Mouse (Mus musculus): ENCODE data around the gene Axin2. TPM values are rescaled to one million over a fixed set of nuclear protein-coding genes. Genes with fewer than 3 reads are reported as not detected.

The Axin2 gene
- polyA plus RNA-seq, 1 experiment from 2014 or later = 7.8 TPM

- Histone ChIP-seq H3K4me1 (ENCODE audit: control insufficient read depth, insufficient read depth, low read length) (peaks cover 23% of the 10 kb centered on the region), H3K9me3 (replicated peaks; ENCODE audit: control insufficient read depth, low read length) (no peaks in the 10 kb centered on the region), H3K27me3 (replicated peaks; ENCODE audit: control insufficient read depth, insufficient read depth, low read length) (0 out of 2 replicates have a peak, but pooled peaks cover 2% of the 10 kb centered on the region), H3K27ac (ENCODE audit: low read depth, low read length) (no peak overlapping the region), H3K36me3 (ENCODE audit: control insufficient read depth, insufficient read depth, low read length) (no peaks in the 10 kb centered on the region), H3K9ac (ENCODE audit: low read length) (no peak overlapping the region), H3K4me3 (ENCODE audit: low read depth, low read length) (no peak overlapping the region), H3K4me2 (ENCODE audit: low read length) (no peak overlapping the region)
- ATAC-seq (no peak), DNase-seq (ENCODE audit: low spot score) (no peak)
- WGBS = 62% methylated on average over 11 of the region's 11 CpGs
Measured at GRCm38 (mm10) chr11:108889121-108889520, 31.0 kb upstream of the Axin2 start.

DNA sequence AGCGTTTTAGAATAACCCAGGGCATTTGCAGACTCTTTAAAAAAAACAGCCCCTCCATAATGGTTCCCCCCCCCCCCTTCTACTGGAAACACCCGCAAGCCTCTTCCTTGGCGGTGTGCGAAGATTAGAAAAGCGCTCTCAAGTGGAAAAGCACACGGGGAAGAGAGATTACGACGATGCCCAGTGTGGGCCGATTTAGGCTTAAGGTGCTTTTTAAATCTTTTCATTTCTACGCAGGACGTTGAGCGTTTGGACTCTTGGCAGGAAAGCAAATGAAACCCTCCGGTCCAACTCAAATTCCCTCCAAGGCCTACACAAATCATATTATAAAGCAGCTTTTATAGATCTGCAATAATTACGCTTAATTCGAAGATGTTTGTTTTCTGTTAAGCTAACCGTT, 29.6 kb upstream of the Axin2 start:
- DNase-seq (ENCODE audit: low spot score) (peak; percentile 38), ATAC-seq (peak; percentile 35; the same call in 1 of the 2 replicates)
- Histone ChIP-seq H3K36me3 (ENCODE audit: control insufficient read depth, insufficient read depth, low read length) (no peaks in the 10 kb centered on the region), H3K27ac (ENCODE audit: low read depth, low read length) (peak overlapping the region; percentile 18; the same call in 1 of the 2 replicates), H3K27me3 (replicated peaks; ENCODE audit: control insufficient read depth, insufficient read depth, low read length) (0 out of 2 replicates have a peak, but pooled peaks cover 2% of the 10 kb centered on the region), H3K4me3 (ENCODE audit: low read depth, low read length) (peak overlapping the region; percentile 25), H3K9me3 (replicated peaks; ENCODE audit: control insufficient read depth, low read length) (no peaks in the 10 kb centered on the region), H3K9ac (ENCODE audit: low read length) (peak overlapping the region; percentile 48), H3K4me1 (ENCODE audit: control insufficient read depth, insufficient read depth, low read length) (peaks cover 23% of the 10 kb centered on the region), H3K4me2 (ENCODE audit: low read length) (peak overlapping the region; percentile 59)
- 9% methylated on average over 16 of the region's 16 CpGs for WGBS

GRCm38 (mm10) chr11:108891111-108891870, 28.9 kb upstream of the Axin2 start:
- peaks cover 23% of the 10 kb centered on the region for H3K4me1 ChIP-seq (ENCODE audit: control insufficient read depth, insufficient read depth, low read length)
- WGBS = under 1% methylated on average over 17 of the region's 17 CpGs

GRCm38 (mm10) chr11:108891871-108892380, 28.2 kb upstream of the Axin2 start:
- peak overlapping the region; percentile 47 for H3K9ac ChIP-seq (ENCODE audit: low read length)
- H3K4me3 ChIP-seq (ENCODE audit: low read depth, low read length) = peak overlapping the region; percentile 25
- H3K9me3 ChIP-seq (replicated peaks; ENCODE audit: control insufficient read depth, low read length) = no peaks in the 10 kb centered on the region
- H3K4me1 ChIP-seq (ENCODE audit: control insufficient read depth, insufficient read depth, low read length) = peaks cover 23% of the 10 kb centered on the region
- ATAC-seq = no peak
- 2% methylated on average over 21 of the region's 21 CpGs for WGBS
- H3K27me3 ChIP-seq (replicated peaks; ENCODE audit: control insufficient read depth, insufficient read depth, low read length) = 0 out of 2 replicates have a peak, but pooled peaks cover 2% of the 10 kb centered on the region
- H3K27ac ChIP-seq (ENCODE audit: low read depth, low read length) = peak overlapping the region; percentile 70; the same call in 1 of the 2 replicates
- no peak for DNase-seq (ENCODE audit: low spot score)
- peak overlapping the region; percentile 59 for H3K4me2 ChIP-seq (ENCODE audit: low read length)
- no peaks in the 10 kb centered on the region for H3K36me3 ChIP-seq (ENCODE audit: control insufficient read depth, insufficient read depth, low read length)

More at GRCm38 (mm10) chr11:108891111-108891870, 28.9 kb upstream of the Axin2 start:
- H3K36me3 ChIP-seq (ENCODE audit: control insufficient read depth, insufficient read depth, low read length) = no peaks in the 10 kb centered on the region
- peak overlapping the region; percentile 70; the same call in 1 of the 2 replicates for H3K27ac ChIP-seq (ENCODE audit: low read depth, low read length)
- H3K9ac ChIP-seq (ENCODE audit: low read length) = peak overlapping the region; percentile 47
- peak; percentile 97 for ATAC-seq
- peak; percentile 84 for DNase-seq (ENCODE audit: low spot score)
- H3K4me3 ChIP-seq (ENCODE audit: low read depth, low read length) = peak overlapping the region; percentile 25
- no peaks in the 10 kb centered on the region for H3K9me3 ChIP-seq (replicated peaks; ENCODE audit: control insufficient read depth, low read length)
- H3K27me3 ChIP-seq (replicated peaks; ENCODE audit: control insufficient read depth, insufficient read depth, low read length) = 0 out of 2 replicates have a peak, but pooled peaks cover 2% of the 10 kb centered on the region
- peak overlapping the region; percentile 59 for H3K4me2 ChIP-seq (ENCODE audit: low read length)

DNA sequence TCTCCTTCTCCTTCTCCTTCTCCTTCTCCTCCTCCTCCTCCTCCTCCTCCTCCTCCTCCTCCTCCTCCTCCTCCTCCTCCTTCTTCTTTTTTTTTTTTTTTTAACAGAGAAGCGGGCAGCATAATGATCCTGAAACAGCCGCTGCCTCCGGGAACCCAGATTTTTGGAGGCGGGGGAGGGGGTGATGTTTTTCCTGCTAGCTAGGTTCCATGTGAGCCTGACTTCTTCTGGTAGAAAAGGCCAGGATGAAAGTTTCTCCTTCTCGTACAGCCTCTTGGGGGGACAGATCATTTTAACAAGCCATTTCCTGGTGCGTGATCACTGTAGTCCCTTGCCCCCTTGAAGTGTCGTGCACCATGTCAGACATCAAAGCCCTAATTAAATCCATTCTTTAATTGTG, 27.7 kb upstream of the Axin2 start:
- Histone ChIP-seq H3K9me3 (replicated peaks; ENCODE audit: control insufficient read depth, low read length) (no peaks in the 10 kb centered on the region), H3K4me2 (ENCODE audit: low read length) (no peak overlapping the region), H3K4me3 (ENCODE audit: low read depth, low read length) (no peak overlapping the region), H3K4me1 (ENCODE audit: control insufficient read depth, insufficient read depth, low read length) (peaks cover 23% of the 10 kb centered on the region), H3K36me3 (ENCODE audit: control insufficient read depth, insufficient read depth, low read length) (no peaks in the 10 kb centered on the region), H3K27me3 (replicated peaks; ENCODE audit: control insufficient read depth, insufficient read depth, low read length) (0 out of 2 replicates have a peak, but pooled peaks cover 2% of the 10 kb centered on the region), H3K9ac (ENCODE audit: low read length) (no peak overlapping the region), H3K27ac (ENCODE audit: low read depth, low read length) (no peak overlapping the region)
- DNase-seq (ENCODE audit: low spot score) (peak; percentile 23), ATAC-seq (no peak)
- WGBS = 2% methylated on average over 5 of the region's 7 CpGs

- H3K4me2 ChIP-seq (ENCODE audit: low read length) = no peak overlapping the region
- H3K36me3 ChIP-seq (ENCODE audit: control insufficient read depth, insufficient read depth, low read length) = no peaks in the 10 kb centered on the region
- H3K9ac ChIP-seq (ENCODE audit: low read length) = no peak overlapping the region
- no peak overlapping the region for H3K4me3 ChIP-seq (ENCODE audit: low read depth, low read length)
- ATAC-seq = no peak
- H3K27ac ChIP-seq (ENCODE audit: low read depth, low read length) = no peak overlapping the region
- H3K4me1 ChIP-seq (ENCODE audit: control insufficient read depth, insufficient read depth, low read length) = peaks cover 23% of the 10 kb centered on the region
- 0 out of 2 replicates have a peak, but pooled peaks cover 2% of the 10 kb centered on the region for H3K27me3 ChIP-seq (replicated peaks; ENCODE audit: control insufficient read depth, insufficient read depth, low read length)
- DNase-seq (ENCODE audit: low spot score) = no peak
- no peaks in the 10 kb centered on the region for H3K9me3 ChIP-seq (replicated peaks; ENCODE audit: control insufficient read depth, low read length)
- WGBS = 38% methylated on average over 12 of the region's 12 CpGs
Measured at GRCm38 (mm10) chr11:108893232-108893790, 26.8 kb upstream of the Axin2 start.

DNA sequence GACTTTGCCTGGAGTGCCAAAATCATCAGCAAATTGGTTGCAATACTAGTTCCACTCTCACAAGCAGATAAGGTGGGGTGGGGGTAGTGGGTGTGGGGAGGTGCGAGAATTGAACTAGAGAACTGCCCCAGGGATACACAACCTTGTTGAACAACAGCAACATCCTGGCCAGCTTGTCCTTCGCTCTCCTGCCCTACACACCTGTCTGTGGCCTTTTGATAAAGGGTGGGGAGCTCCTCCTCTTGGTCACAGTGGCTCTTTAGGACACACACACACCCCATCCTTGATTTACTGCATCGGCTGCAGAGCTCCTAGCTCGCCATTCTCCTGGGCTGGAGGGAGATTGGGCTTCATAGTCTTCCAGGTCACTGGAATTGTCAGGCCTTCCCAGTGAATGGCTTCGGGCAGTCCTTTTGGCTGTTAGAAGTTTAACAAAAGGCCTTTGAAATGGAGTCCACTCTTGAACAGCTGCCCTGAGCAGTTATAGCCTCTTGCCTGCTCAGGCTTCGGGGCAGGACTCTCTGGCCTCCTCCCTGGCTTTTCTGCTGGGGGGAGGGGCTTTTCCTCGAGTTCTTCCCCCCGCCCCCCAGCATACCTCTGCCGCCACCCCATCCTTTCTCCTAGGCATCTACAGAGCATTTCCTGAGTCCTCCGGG, 26.2 kb upstream of the Axin2 start:
- Histone ChIP-seq H3K27ac (ENCODE audit: low read depth, low read length) (no peak overlapping the region), H3K4me2 (ENCODE audit: low read length) (no peak overlapping the region), H3K36me3 (ENCODE audit: control insufficient read depth, insufficient read depth, low read length) (no peaks in the 10 kb centered on the region), H3K9me3 (replicated peaks; ENCODE audit: control insufficient read depth, low read length) (no peaks in the 10 kb centered on the region), H3K27me3 (replicated peaks; ENCODE audit: control insufficient read depth, insufficient read depth, low read length) (0 out of 2 replicates have a peak, but pooled peaks cover 2% of the 10 kb centered on the region), H3K4me1 (ENCODE audit: control insufficient read depth, insufficient read depth, low read length) (peaks cover 23% of the 10 kb centered on the region), H3K4me3 (ENCODE audit: low read depth, low read length) (no peak overlapping the region), H3K9ac (ENCODE audit: low read length) (no peak overlapping the region)
- ATAC-seq (no peak), DNase-seq (ENCODE audit: low spot score) (no peak)
- 33% methylated on average over 10 of the region's 10 CpGs for WGBS

DNA sequence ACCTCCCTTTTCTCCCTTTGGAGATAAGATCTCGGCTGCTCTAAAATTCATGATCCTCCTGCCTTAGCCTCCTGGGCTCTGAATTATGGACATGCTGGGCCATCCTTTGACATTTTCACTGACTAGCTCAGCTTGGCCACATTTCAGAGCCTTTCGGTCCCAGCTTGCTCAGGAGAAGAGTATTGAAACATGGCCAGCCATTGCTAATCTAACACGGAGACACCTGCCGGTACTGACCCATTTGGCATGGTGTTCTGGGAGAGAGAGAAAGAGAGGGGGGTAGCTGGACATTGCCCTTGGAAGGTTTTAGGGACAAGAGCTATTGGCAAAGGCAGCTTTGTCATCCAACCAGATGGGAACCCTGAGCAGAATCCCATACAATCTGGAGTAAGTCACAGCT, 23.1 kb upstream of the Axin2 start:
- 88% methylated on average over 4 of the region's 4 CpGs for WGBS
- H3K27me3 ChIP-seq (replicated peaks; ENCODE audit: control insufficient read depth, insufficient read depth, low read length) = 0 out of 2 replicates have a peak, but pooled peaks cover 2% of the 10 kb centered on the region
- DNase-seq (ENCODE audit: low spot score) (no peak), ATAC-seq (no peak)
- H3K4me2 ChIP-seq (ENCODE audit: low read length) = no peak overlapping the region
- H3K9me3 ChIP-seq (replicated peaks; ENCODE audit: control insufficient read depth, low read length) = no peaks in the 10 kb centered on the region
- no peaks in the 10 kb centered on the region for H3K36me3 ChIP-seq (ENCODE audit: control insufficient read depth, insufficient read depth, low read length)
- peaks cover 6% of the 10 kb centered on the region for H3K4me1 ChIP-seq (ENCODE audit: control insufficient read depth, insufficient read depth, low read length)
- H3K27ac ChIP-seq (ENCODE audit: low read depth, low read length) = no peak overlapping the region
- no peak overlapping the region for H3K9ac ChIP-seq (ENCODE audit: low read length)
- H3K4me3 ChIP-seq (ENCODE audit: low read depth, low read length) = no peak overlapping the region
